Mouse (Mus musculus): Measurements from ENCODE around the gene Mpped1. TPM values are rescaled to one million over a fixed set of nuclear protein-coding genes. Genes with fewer than 3 reads are reported as not detected.

The Mpped1 gene
- total RNA-seq, 1 experiment = 0.40 TPM

GRCm38 (mm10) chr15:83883821-83884220, 104.6 kb downstream of the Mpped1 start:
- DNase-seq (ENCODE audit: low read depth, low spot score) = no peak
- no peak for TF ChIP-seq ZC3H11A (IDR thresholded peaks at IDR 0.05; ENCODE audit: borderline replicate concordance, low read depth, low read length)
- no peak for TF ChIP-seq MAFK (IDR thresholded peaks at IDR 0.05; ENCODE audit: insufficient read depth, low read depth, low read length)
- TF ChIP-seq CHD2 (IDR thresholded peaks at IDR 0.05; ENCODE audit: low read depth, low read length) = no peak
- no peak for TF ChIP-seq ZNF384 (IDR thresholded peaks at IDR 0.05; ENCODE audit: low read depth, low read length)
- TF ChIP-seq HCFC1 (IDR thresholded peaks at IDR 0.05; ENCODE audit: borderline replicate concordance, insufficient read depth, low read length) = no peak
- H3K36me3 ChIP-seq (ENCODE audit: control insufficient read depth, insufficient read depth, low read length, poor library complexity, severe bottlenecking) = no peaks in the 10 kb centered on the region
- no peak overlapping the region for H3K27ac ChIP-seq (ENCODE audit: insufficient read depth, low read depth, low read length, poor library complexity, severe bottlenecking)
- in situ Hi-C loops (cut with MboI; ENCODE audit: low sequenced_read_pairs in 2 of 2, unreplicated experiment in 2 of 2) = no loop called here
- H3K4me3 ChIP-seq (ENCODE audit: insufficient read depth in 1 of 2, low read depth in 1 of 2, low read length in 2 of 2, poor library complexity in 1 of 2, severe bottlenecking in 1 of 2) = no peak overlapping the region
- no peak overlapping the region for H3K9ac ChIP-seq (ENCODE audit: insufficient read depth, low read depth, low read length, poor library complexity, severe bottlenecking)
- no peaks in the 10 kb centered on the region for H3K9me3 ChIP-seq (ENCODE audit: control insufficient read depth, insufficient read depth, low read depth, low read length)
- peaks cover 0 to 3% of the 10 kb centered on the region in 2 experiments; a peak in 1 of 4 replicates for H3K4me1 ChIP-seq (ENCODE audit: control insufficient read depth in 2 of 2, insufficient read depth in 2 of 2, low read length in 2 of 2, poor library complexity in 1 of 2)

GRCm38 (mm10) chr15:83884291-83884690, 105.0 kb downstream of the Mpped1 start:
- no peaks in the 10 kb centered on the region for H3K36me3 ChIP-seq (ENCODE audit: control insufficient read depth, insufficient read depth, low read length, poor library complexity, severe bottlenecking)

GRCm38 (mm10) chr15:83892871-83893270, 113.6 kb downstream of the Mpped1 start:
- H3K36me3 ChIP-seq (ENCODE audit: control insufficient read depth, insufficient read depth, low read length, poor library complexity, severe bottlenecking) = no peaks in the 10 kb centered on the region
- no peak for DNase-seq (ENCODE audit: low read depth, low spot score)
- no peak overlapping the region for H3K4me3 ChIP-seq (ENCODE audit: insufficient read depth in 1 of 2, low read depth in 1 of 2, low read length in 2 of 2, poor library complexity in 1 of 2, severe bottlenecking in 1 of 2)
- TF ChIP-seq MAFK (IDR thresholded peaks at IDR 0.05; ENCODE audit: insufficient read depth, low read depth, low read length) (no peak), ZC3H11A (IDR thresholded peaks at IDR 0.05; ENCODE audit: borderline replicate concordance, low read depth, low read length) (no peak), ZNF384 (IDR thresholded peaks at IDR 0.05; ENCODE audit: low read depth, low read length) (no peak), CHD2 (IDR thresholded peaks at IDR 0.05; ENCODE audit: low read depth, low read length) (no peak), HCFC1 (IDR thresholded peaks at IDR 0.05; ENCODE audit: borderline replicate concordance, insufficient read depth, low read length) (no peak)
- H3K9ac ChIP-seq (ENCODE audit: insufficient read depth, low read depth, low read length, poor library complexity, severe bottlenecking) = no peak overlapping the region
- H3K27ac ChIP-seq (ENCODE audit: insufficient read depth, low read depth, low read length, poor library complexity, severe bottlenecking) = no peak overlapping the region
- H3K9me3 ChIP-seq (ENCODE audit: control insufficient read depth, insufficient read depth, low read depth, low read length) = no peaks in the 10 kb centered on the region
- 0 out of 4 replicates have a peak, but pooled peaks cover 0 to 2% of the 10 kb centered on the region in 2 experiments for H3K4me1 ChIP-seq (ENCODE audit: control insufficient read depth in 2 of 2, insufficient read depth in 2 of 2, low read length in 2 of 2, poor library complexity in 1 of 2)
- in situ Hi-C loops (cut with MboI; ENCODE audit: low sequenced_read_pairs in 2 of 2, unreplicated experiment in 2 of 2) = no loop called here

More at GRCm38 (mm10) chr15:83884291-83884690, 105.0 kb downstream of the Mpped1 start:
- no peak for DNase-seq (ENCODE audit: low read depth, low spot score)
- Histone ChIP-seq H3K9me3 (ENCODE audit: control insufficient read depth, insufficient read depth, low read depth, low read length) (no peaks in the 10 kb centered on the region), H3K27ac (ENCODE audit: insufficient read depth, low read depth, low read length, poor library complexity, severe bottlenecking) (no peak overlapping the region), H3K4me3 (ENCODE audit: insufficient read depth in 1 of 2, low read depth in 1 of 2, low read length in 2 of 2, poor library complexity in 1 of 2, severe bottlenecking in 1 of 2) (no peak overlapping the region), H3K4me1 (ENCODE audit: control insufficient read depth in 2 of 2, insufficient read depth in 2 of 2, low read length in 2 of 2, poor library complexity in 1 of 2) (peaks cover 0 to 3% of the 10 kb centered on the region in 2 experiments; a peak in 1 of 4 replicates), H3K9ac (ENCODE audit: insufficient read depth, low read depth, low read length, poor library complexity, severe bottlenecking) (no peak overlapping the region)
- in situ Hi-C loops (cut with MboI; ENCODE audit: low sequenced_read_pairs in 2 of 2, unreplicated experiment in 2 of 2) = no loop called here
- TF ChIP-seq ZC3H11A (IDR thresholded peaks at IDR 0.05; ENCODE audit: borderline replicate concordance, low read depth, low read length) = no peak
- no peak for TF ChIP-seq MAFK (IDR thresholded peaks at IDR 0.05; ENCODE audit: insufficient read depth, low read depth, low read length)
- no peak for TF ChIP-seq HCFC1 (IDR thresholded peaks at IDR 0.05; ENCODE audit: borderline replicate concordance, insufficient read depth, low read length)
- TF ChIP-seq CHD2 (IDR thresholded peaks at IDR 0.05; ENCODE audit: low read depth, low read length) = no peak
- no peak for TF ChIP-seq ZNF384 (IDR thresholded peaks at IDR 0.05; ENCODE audit: low read depth, low read length)

- no peak for DNase-seq (ENCODE audit: low read depth, low spot score)
- Histone ChIP-seq H3K9me3 (ENCODE audit: control insufficient read depth, insufficient read depth, low read depth, low read length) (no peaks in the 10 kb centered on the region), H3K4me3 (ENCODE audit: insufficient read depth in 1 of 2, low read depth in 1 of 2, low read length in 2 of 2, poor library complexity in 1 of 2, severe bottlenecking in 1 of 2) (no peak overlapping the region), H3K4me1 (ENCODE audit: control insufficient read depth in 2 of 2, insufficient read depth in 2 of 2, low read length in 2 of 2, poor library complexity in 1 of 2) (0 out of 4 replicates have a peak, but pooled peaks cover 0 to 2% of the 10 kb centered on the region in 2 experiments), H3K27ac (ENCODE audit: insufficient read depth, low read depth, low read length, poor library complexity, severe bottlenecking) (no peak overlapping the region), H3K36me3 (ENCODE audit: control insufficient read depth, insufficient read depth, low read length, poor library complexity, severe bottlenecking) (no peaks in the 10 kb centered on the region), H3K9ac (ENCODE audit: insufficient read depth, low read depth, low read length, poor library complexity, severe bottlenecking) (no peak overlapping the region)
- no peak for TF ChIP-seq ZC3H11A (IDR thresholded peaks at IDR 0.05; ENCODE audit: borderline replicate concordance, low read depth, low read length)
- TF ChIP-seq CHD2 (IDR thresholded peaks at IDR 0.05; ENCODE audit: low read depth, low read length) = no peak
- TF ChIP-seq MAFK (IDR thresholded peaks at IDR 0.05; ENCODE audit: insufficient read depth, low read depth, low read length) = no peak
- no peak for TF ChIP-seq HCFC1 (IDR thresholded peaks at IDR 0.05; ENCODE audit: borderline replicate concordance, insufficient read depth, low read length)
- TF ChIP-seq ZNF384 (IDR thresholded peaks at IDR 0.05; ENCODE audit: low read depth, low read length) = no peak
- in situ Hi-C loops (cut with MboI; ENCODE audit: low sequenced_read_pairs in 2 of 2, unreplicated experiment in 2 of 2) = no loop called here
These were observed 115.0 kb downstream of the Mpped1 start for GRCm38 (mm10) chr15:83894261-83894660.
